Mouse (Mus musculus): Measurements from ENCODE around the gene Flt4.

The Flt4 gene

DNA sequence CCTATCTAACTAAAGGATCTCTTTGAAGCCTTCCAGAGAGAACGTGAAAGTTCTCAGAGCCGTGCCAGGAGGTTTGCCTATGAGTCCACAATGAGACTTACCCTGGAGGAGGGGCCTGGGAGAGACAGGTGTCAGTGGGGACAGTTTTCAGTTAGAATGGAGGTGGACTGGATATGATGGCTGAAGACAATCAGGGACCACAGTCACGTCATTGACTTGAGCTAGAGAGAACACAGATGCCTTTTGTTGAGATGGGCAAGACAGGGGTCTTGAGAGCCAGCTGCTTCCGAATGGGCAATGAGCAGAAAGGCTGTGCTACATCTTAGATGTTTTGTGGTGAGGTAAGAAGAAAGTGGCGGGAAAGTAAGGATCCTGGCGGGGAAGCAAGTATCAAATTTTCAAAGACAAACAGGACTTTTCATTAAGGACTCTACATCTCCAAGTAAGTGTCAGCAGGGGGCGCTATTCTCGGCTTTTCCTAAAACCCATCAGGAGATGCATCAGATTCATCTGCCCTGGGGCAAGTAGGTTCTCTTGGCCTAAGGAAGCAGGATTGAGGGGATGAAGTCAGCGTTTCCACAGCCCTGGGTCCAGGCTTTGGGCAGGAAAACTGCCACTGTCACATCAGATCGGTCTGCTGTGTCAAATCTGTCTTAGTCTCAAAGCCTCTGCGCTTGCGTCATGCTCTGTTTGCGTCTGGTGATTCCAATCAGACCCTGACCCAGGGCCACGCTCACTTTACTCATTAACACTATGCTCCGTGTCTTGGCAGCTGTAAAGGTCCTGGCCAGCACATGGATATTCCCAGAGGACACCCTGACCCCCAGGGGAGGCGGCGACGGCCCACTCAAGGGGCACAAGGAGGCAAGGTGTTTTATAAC is 41.3 kb downstream of the Flt4 start:
- peak; percentile 58 for DNase-seq

DNA sequence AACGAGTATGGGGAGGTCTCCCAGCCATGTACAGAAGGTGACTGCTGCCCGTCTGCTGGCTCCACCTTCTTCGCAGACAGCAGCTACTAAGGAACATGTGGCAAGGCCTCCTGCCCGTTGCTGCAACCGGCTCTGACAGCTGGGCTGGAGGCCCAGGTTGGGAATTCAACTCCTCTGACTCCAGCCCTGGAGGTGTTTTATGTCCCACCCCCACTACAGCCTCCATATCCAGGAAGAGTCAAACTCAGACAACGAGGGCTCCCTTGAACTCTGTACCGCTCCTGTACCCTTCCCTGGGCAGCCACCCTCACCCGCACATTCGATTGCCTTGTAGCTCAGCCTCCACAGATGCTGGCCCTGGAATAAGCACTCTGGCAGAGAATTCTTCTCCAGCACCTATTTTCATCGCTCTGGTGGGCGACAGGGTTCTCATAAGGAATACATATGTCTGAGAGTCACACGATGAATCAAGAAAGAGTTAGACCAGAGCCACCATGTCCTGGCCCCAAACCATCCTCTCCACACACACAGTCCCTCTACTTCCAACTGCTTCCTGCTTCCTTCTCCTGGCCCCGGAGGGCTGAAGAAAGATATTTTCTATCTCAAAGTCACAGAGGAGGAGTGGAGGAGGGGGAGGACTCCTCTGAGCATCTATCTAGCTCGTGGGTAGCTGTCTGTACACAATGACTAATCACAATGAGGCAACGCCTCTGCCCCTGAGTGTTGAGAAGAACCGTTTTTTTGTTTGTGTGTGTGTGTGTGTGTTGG is 42.1 kb downstream of the Flt4 start:
- no peak for DNase-seq

DNA sequence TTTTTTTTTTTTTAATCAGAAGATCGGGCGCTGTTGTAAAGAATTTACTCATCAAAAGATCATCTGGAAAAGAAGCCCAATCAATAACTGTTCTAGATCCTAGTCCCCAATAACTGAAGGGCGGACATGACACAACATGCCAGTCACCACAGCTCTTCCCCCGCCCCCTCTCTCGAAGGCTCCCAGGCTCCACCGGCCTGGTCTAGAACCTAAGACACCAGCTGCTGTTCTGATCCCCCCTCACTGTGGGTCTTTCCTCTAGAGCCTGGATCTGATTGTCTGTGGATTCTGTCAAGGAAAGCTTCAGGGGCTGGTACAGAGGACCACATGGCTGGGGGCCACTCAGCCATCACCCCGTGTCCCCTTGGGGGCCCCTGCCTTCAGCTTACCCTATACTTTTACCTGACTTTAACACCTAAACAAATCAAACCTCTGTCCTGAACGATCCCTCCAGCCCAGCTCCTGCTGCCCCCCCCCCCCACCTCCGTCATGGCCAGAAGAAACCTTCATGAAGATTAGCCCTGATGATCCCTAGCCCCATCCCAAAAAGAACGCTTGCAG is 42.8 kb downstream of the Flt4 start:
- DNase-seq = no peak

DNA sequence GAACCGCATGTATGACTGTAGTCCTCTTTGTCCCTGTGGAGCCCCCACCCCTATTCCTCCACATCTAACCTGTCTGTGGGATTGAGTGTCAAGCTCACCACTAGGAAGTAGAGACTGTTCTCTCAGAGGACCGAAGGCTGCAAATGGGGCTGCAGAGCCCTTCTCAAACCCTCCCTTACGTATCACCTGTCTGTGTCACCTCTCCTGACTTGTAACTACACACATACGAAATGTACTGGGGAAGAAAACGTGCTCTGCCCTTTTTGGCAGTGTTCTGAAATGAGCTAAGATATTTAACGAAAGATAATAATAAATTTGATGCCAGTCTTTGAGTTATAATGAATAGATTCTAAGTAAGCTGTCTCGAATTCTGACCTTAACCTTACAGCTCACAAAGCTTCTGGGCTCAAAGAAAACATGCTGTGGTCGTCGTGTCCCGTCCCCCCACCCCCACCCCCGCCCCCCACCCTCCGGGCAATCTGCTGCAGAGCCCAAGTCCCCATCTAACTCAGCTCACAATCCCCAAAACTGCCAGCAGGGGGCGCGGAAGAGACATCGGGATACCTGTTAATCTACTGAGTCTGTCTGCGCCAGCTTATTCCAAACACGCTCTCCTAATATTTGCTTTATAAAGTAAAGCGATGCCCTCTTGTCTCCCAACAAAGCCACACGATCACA is 43.5 kb downstream of the Flt4 start:
- peak; percentile 93 for DNase-seq

DNA sequence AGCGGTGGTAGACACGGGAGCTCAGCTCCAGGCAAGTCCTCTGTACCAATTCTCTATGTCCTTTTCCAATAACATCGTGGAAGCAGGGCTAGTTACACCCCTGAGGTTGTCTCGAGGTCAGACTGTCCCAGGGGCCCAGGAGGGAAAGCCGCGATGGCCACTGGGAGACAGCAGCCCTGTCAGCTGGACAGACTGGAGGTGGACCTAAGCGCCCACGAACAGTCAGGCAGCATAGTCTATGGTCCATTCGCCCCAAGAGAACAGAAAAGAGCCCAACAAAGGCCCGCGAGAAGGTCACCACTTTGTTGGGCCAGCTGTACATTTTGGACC is 44.0 kb downstream of the Flt4 start:
- no peak for DNase-seq

DNA sequence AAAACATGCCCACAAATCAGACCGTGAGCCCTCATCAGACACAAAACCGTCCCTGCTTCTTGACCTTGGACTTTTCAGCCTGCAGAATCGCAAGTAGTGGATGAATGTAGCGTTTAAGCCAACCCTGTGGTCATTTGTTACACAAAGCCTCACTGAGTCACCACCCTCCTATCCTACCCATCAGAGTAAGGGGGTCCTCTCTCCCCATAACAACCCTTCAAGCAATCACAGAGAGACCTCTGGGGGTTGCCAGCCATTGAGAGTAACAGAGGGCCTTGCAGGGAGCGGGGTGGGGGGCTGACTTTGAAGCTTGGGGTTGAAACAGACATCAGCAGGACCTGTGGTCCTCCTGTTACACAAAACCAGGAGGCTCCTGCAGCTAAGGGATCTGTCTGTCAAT is 45.6 kb downstream of the Flt4 start:
- DNase-seq = no peak

DNA sequence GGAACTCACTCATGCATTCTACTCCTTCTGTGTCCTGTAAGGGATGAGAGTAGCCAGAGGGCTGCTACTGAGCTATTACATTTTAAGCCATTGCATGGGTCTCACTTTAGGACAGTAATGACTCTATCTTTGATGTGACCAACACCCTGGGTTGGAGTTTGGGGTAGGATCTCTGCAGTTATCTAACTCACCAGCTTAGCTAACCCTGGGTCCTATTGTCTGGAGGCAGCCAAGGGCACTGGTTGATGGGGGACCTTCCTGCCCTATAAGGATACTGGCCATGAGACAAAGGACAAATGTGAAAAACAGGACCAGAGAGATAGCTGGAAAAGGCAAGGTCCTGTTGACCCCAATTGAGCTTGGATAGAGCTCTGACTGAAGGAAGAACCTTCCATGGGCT is 46.4 kb downstream of the Flt4 start:
- no peak for DNase-seq

DNA sequence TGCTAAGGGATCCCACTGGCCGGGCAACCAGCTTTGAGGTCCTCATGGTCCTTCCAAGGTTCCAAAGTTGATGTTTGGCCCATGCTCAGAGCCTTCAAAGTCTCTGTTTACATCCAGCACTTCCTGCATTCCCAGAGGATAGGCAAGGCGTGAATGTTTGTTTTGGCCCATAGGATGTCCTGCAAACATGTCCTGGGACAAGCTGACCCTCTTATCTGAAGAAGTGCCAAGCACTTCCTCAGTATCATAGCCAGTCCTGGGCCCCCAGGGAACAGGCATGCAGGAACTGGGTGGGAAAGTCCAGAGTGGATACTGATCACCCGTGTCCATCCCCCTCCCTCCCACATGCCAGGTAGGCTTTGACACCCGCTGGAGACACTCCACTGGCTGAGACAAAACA is 49.0 kb downstream of the Flt4 start:
- no peak for DNase-seq

DNA sequence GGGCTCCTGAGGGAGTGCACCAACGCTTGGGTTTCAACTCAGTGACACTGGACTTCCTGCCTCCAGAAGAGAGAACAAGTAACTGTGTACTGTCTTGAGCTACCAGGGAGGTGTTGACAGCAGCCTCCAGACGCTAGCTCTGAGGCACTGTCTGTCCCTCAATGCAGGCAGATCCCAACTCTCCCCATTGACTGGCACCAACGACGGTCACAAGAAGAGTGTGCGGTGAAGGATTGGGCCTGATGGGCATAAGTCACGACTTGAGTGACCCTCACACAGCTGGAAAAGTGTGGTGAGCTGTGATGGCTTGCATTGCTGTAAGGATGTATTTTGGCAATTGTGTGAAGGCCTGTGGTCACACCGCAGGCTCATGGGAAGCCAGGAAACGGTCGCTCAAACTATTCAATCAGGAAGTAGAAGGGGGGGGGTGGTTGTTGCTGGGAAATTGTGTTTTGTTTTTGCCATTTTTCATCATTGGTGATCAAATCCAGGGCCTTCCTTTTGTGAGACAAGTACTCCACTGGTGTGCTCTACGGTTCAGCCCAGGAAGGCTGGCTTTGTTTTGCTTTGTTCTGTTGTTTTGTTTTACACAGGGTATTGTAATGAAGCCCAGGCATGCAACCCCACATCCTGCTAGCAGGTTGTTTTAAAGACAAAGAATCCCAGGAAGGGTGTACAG is 49.9 kb downstream of the Flt4 start:
- no peak for DNase-seq

DNA sequence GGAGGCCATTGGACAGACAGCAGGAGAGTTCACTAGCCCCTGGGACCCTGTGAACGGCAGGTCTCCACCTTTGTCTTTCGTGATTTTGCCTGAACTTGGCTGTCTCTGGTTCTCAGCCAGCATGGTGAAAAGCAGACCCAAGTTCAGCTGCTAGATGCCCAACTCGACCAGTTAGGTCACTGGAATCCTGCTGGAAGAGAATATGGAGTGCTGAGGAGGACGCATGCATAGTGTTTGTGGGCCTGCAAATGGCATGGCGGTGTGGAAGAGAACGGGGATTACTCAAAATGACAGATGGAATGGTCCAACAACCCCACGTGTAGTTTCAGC is 50.4 kb downstream of the Flt4 start:
- DNase-seq = no peak

DNA sequence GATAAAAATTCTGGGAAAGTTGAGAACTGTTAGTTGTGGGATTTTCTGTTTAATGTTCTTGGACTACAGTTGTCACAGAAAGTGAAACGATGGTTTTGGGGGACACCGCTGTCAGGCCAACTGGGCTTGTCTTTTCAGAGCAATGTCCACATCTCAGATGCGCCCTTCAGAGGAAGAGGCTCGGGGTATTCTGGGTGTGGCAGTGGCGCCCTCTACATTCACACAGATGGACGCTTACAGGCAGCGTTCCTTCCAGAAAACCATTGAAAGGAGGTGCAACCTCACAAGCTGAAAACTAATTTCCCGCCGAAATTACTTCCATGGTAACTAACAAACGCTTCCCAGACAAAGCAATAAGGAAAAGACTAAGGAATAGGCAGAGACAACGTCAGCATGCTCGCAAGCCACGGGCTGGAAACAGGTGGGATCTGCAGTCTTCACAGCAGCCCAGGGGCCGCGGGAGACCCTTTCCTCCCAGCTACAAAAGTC is 53.3 kb downstream of the Flt4 start:
- DNase-seq = no peak

DNA sequence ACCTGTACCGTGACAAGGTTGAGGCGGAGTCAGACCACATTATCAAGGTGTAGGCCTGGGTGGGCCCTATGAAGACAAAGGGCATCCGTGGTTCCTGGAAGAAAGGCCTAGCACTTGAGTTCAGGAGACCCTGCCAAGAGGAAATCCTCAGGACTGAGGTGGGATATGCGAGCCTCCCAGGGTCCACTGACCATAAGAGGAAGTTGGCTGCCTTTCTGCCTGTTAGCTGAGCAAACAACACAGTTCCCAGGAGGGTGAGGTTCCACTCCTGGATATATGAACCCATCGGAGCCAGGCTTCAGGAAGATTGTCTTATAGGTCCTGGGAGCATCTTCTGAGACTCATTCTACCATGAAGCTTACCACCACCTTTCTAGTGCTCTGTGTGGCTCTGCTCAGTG is 54.2 kb downstream of the Flt4 start, which contains the start of gene Scgb3a1:
Gene Scgb3a1 (plus strand): TSS at position 301 of the 400 bp plus-strand sequence.
- no peak for DNase-seq

DNA sequence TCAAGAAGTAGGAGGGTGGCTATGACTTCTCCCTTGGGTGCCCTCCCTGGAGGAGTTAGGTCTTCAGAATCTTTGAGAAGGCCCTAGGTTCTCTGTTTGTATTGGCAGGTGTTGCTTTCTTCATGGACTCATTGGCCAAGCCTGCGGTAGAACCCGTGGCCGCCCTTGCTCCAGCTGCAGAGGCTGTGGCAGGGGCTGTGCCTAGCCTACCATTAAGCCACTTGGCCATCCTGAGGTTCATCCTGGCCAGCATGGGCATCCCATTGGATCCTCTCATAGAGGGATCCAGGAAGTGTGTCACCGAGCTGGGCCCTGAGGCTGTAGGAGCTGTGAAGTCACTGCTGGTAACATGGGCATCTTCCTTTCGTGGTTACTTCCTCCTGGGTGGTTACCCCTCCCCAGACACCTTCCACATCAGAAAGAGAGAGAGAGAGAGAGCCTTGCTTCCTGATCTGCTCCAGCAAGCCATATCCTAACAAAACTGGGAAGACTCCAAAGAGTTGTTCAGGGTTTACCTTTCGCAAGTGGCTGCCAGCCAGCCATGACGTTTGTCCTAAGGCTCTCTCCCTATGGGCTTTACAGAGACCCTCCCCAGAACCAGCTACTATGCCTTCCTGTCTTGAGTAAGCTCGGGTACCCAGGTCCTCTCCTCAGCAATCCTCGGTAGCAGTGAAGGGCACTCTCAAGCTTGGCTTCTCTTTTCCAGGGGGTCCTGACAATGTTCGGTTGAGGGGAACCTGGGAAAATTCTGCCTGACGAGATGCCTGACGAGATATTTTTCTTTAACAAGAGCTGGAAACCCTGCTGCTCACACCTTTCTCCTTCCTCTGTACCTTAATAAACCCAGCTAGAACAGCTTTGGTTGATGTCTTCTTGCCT is 55.4 kb downstream of the Flt4 start:
- DNase-seq = no peak

DNA sequence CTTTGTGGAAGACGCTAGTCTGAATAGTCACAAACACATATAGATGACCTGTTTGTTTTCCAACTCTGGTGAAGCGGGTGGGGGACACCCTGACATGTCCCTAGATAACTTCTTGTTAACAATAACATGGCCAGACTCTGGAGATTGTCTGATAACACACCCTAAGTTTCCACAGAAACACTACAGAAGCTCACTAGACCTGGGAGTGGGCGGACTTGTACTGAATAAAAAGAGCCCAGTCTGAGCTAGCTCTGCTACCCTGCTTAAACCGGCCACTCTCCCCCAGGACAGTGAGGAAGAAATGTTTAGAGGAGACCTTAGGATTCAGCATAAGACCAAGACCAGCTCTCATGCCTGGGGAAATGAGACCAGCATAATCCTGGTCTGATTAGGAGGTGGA is 56.4 kb downstream of the Flt4 start:
- DNase-seq = no peak

DNA sequence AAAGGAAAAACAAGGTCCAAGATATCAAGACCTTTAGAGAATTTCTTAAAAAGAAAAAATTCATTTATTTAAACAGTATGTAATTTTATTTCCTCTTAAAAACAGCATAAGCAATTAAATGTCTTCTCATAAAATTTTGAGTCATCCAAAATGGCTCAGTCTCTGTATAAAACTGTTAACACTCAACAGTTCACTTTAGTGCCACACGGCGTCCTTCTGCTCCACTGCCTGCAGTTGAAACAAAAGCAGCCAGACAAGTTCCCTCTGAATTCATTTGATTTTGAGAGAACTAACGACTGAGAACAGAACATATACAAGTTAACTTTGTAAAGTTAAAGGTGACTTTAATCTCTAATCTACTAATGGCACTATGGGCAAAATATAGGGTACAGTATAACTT is 64.4 kb downstream of the Flt4 start:
- no peak for DNase-seq

DNA sequence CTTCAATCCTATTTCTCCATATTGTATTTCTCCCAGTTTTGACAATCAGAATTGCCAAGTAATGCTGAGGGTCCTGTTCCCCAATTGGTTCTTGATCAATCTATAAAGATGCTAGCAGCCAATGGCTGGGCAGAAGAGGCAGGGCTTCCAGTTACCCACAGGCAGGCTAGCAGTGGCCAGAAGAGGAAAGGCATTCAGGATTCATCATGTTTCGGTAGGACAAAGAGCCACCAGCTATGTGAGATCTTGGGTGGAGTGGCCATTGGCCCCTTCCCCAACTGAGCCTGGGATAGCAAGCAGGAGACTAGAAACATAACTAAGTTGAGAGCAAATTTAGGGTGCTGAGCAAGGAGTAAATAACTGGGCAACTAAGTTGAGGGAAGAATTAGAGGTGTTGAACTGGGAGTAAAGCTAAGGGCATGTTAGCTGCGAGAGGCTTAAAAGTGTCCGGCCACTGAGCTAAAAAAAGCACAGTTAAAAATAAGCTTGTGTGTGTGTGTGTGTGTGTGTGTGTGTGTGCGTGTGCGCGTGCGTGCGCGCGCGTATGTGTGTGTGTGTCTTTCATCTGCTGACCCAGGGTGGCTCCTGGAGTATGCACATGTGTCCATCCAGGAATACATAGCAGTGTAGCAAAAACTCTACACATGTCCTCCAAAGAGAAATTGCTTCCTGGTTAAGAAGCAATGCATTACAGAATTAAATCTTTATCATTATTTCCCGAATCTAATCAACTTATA is 75.3 kb downstream of the Flt4 start:
- no peak for DNase-seq

DNA sequence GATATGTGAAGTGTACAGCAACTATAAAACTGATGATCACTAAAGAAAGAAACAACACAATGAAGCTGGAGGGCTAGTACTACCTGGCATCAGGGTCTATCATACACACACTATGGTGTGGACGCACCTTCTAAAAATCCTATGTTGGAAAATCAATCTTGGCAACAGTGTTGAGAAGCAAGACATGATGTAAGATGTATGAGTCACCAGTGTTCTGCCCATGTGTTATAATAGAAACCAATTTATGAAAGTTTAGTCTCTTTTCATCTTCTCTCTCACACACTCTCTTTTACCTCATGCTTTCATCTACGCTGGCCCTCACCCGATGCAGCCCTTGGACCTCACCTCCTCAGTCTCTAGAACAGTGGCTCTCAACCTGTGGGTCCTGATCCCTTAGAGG is 86.0 kb downstream of the Flt4 start:
- no peak for DNase-seq

DNA sequence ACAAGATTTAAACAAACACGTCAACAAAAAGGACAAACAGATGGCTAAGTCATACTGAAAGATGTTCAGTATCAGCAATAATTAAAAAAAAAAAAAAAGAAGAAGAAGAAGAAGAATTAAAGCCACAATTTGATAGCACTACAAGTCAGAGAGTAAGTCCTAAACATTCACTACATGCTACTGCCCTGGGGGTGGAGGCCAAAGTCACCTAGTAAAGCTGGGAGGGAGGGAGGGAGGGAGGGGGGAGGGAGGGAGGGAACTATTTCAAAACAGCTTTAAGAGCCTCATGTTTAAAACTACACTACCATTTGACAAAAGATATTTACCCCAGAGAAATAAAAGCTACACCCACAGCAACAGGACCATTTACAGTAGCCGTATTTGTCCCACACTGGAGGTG is 86.6 kb downstream of the Flt4 start:
- DNase-seq = no peak

DNA sequence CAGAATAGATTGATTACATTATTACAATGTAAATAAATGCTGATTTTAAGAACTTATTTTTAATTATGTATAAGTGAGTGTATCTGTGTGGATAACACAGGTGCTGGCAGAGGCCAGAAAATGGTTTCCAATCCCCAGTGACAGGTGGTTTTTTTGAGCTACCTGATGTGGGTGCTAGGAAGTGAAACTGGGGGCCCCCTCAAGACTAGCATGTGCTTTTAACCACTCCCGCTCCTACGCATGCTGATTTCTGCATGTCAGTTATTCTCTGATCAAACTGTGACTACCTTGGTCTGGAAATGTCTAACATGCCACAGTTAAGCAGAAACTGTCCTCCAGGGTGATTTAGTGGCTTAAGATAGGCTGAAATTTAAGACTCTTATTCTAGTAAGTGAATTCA is 87.4 kb downstream of the Flt4 start:
- DNase-seq = no peak

DNA sequence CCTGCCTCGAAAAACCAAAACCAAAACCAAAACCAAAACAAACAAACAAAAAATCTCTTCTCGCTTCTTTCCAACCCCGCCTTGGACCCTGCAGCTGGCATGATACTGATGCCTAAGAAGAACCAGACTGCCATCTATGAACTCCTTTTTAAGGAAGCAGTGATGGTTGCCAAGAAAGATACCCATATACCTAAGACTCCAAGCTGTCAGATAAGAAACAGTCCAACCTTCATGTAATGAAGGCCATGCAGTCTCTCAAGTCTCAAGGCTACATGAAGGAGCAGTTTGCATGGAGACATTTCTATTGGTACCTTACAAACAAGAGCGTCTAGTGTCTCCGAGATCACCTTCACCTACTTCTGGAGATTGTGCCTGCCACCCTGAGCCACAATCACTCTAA is 88.7 kb downstream of the Flt4 start:
- no peak for DNase-seq

DNA sequence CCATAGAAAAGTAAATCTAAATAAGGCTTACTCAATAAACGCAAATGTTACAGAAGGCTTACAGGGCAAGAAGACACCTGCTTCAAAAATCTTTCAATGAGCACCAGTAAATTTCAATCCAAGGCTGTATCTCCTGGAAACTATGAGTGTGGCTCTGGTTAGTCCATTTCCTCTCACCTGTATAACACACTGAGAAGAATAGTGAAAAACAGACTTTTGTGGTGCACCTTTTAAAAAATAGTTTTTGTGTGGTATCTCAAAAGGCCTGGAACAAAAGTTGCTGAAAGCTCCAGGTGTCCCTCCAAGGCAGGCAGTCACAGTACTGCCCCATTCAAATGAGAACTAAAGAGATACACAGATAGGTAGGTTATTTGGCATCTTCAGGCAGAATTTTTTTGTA is 90.0 kb downstream of the Flt4 start:
- DNase-seq = no peak

Measured in kidney, postnatal 10 days (tissue).